Mouse (Mus musculus) spleen, adult 2 months (tissue): ENCODE measurements around the gene Cgn.
"Not testable (repeated sequence)": the region's sequence is repeated elsewhere in the genome, so short reads cannot be mapped to it uniquely, and the experiment has no call there.

Experiments
- CTCF ChIP-seq: fragments of 200-500 bp; IDR thresholded peaks from 2 replicates; pipeline ENCODE4 v1.5.1; 2011; ENCODE audit warnings: mild to moderate bottlenecking, inconsistent platforms; ENCODE audit not compliant: insufficient read depth, insufficient read length, insufficient replicate concordance; ENCODE audit errors: extremely low read depth
- POLR2A ChIP-seq: fragments of 200-500 bp; IDR thresholded peaks from 2 replicates; pipeline ENCODE4 v1.6.1; 2011; ENCODE audit warnings: low read depth, low read length, inconsistent platforms

GRCm38 (mm10) chr3:94758427-94758826 lies 27.9 kb downstream of the Cgn start:
- not testable (repeated sequence) for TF ChIP-seq POLR2A, CTCF
